Mouse (Mus musculus) embryonic facial prominence, embryonic 11.5 days (tissue): ENCODE measurements around the gene Manf. TPM values are rescaled to one million over a fixed set of nuclear protein-coding genes. Genes with fewer than 3 reads are reported as not detected.
A peak's percentile ranks its signal among the peaks of the same experiment; 100 is the strongest.

Experiments
- ATAC-seq: fragments of 200-750 bp; cut with Nextera tagmentation; replicated peaks from 2 replicates; pipeline ENCODE4 v1.8.0; 2017; ENCODE audit warnings: low read depth; ENCODE audit not compliant: insufficient number of reproducible peaks, low FRiP score, low TSS enrichment
- DNase-seq: peaks from one replicate; pipeline ENCODE4 v3.0.0-alpha.2; 2015; ENCODE audit warnings: low spot score
- H3K27ac ChIP-seq: fragments of 300-500 bp; sonication (generic); replicated peaks from 2 replicates; pipeline ENCODE4 v1.5.1; 2014; ENCODE audit warnings: mild to moderate bottlenecking, low read depth, low read length, control low read depth
- H3K27me3 ChIP-seq: fragments of 300-500 bp; sonication (generic); 2 replicates; pipeline ENCODE4 v1.6.1; 2014; ENCODE audit warnings: mild to moderate bottlenecking, low read length, moderate library complexity, mixed read lengths; ENCODE audit not compliant: control insufficient read depth, insufficient read depth
- H3K36me3 ChIP-seq: fragments of 300-500 bp; sonication (generic); replicated peaks from 2 replicates; pipeline ENCODE4 v1.6.1; 2014; ENCODE audit warnings: low read depth, mild to moderate bottlenecking, low read length, moderate library complexity, mixed read lengths; ENCODE audit not compliant: control insufficient read depth, insufficient read depth
- H3K4me1 ChIP-seq: fragments of 300-500 bp; sonication (generic); 2 replicates; pipeline ENCODE4 v1.6.1; 2014; ENCODE audit warnings: low read length, mixed read lengths; ENCODE audit not compliant: control insufficient read depth, insufficient read depth
- H3K4me2 ChIP-seq: fragments of 300-500 bp; sonication (generic); 2 replicates; pipeline ENCODE4 v1.6.1; 2014; ENCODE audit warnings: low read depth, mild to moderate bottlenecking, control low read depth, low read length, moderate library complexity
- H3K4me3 ChIP-seq: fragments of 300-500 bp; sonication (generic); 2 replicates; pipeline ENCODE4 v1.5.1; 2014; ENCODE audit warnings: low read depth, low read length, control low read depth
- H3K9ac ChIP-seq: fragments of 300-500 bp; sonication (generic); replicated peaks from 2 replicates; pipeline ENCODE4 v1.6.1; 2014; ENCODE audit warnings: mild to moderate bottlenecking, control low read depth, low read length
- H3K9me3 ChIP-seq: fragments of 300-500 bp; sonication (generic); replicated peaks from 2 replicates; pipeline ENCODE4 v1.6.1; 2016; ENCODE audit warnings: mild to moderate bottlenecking, low read length, inconsistent platforms, mixed read lengths; ENCODE audit not compliant: control insufficient read depth
- WGBS: fragments of 180-500 bp; shearing (Covaris S2); extraction: QIAGEN DNeasy Blood & Tissue Kit; methylation state at CpG from one replicate; pipeline ENCODE4 v1.1.7; 2014; 5-methylcytosine and 5-hydroxymethylcytosine counted together
- polyA plus RNA-seq: library from polyadenylated mRNA; unstranded; fragments of >200 nt; fragmentation: Nextera tagmentation; extraction: Ambion mirVana; gene quantifications from 2 replicates; pipeline ENCODE4 v1.2.1, GENCODE M21; 2014

Manf gene
- polyA plus RNA-seq, 1 experiment from 2014 or later: 321 TPM

DNA sequence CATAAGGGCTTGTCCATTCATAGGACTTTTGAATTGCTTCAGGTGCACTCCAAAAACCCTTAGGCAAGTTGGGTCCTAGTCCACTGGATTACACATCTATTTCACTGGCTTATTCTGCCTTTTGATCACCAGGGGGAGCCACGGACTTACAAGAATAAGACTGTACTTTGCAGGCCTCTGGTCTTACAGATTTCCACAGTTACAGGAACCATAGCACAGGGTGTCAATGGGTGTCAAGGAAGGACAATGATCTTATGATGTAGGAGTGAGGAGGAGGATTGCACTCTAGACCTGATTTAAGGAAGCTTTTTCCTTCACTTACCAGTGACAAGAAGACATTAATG, 12.0 kb upstream of the Manf start:
- 16% methylated on average over 1 of the region's 1 CpGs for WGBS
- Histone ChIP-seq H3K27me3 (no peaks in the 10 kb centered on the region), H3K4me1 (no peaks in the 10 kb centered on the region), H3K9me3 (no peaks in the 10 kb centered on the region), H3K36me3 (no peaks in the 10 kb centered on the region), H3K27ac (no peak overlapping the region), H3K9ac (no peak overlapping the region), H3K4me3 (no peak overlapping the region), H3K4me2 (no peak overlapping the region)
- DNase-seq (peak; percentile 78), ATAC-seq (no peak; the same call in 1 of the 2 replicates)

- H3K4me1 ChIP-seq: no peaks in the 10 kb centered on the region
- H3K27me3 ChIP-seq: no peaks in the 10 kb centered on the region
- H3K27ac ChIP-seq: no peak overlapping the region
- H3K4me3 ChIP-seq: no peak overlapping the region
- no peaks in the 10 kb centered on the region for H3K36me3 ChIP-seq
- ATAC-seq: no peak
- WGBS: 76% methylated on average over 4 of the region's 4 CpGs
- no peak for DNase-seq
- H3K9me3 ChIP-seq: no peaks in the 10 kb centered on the region
- H3K4me2 ChIP-seq: no peak overlapping the region
- H3K9ac ChIP-seq: no peak overlapping the region
Measured at GRCm38 (mm10) chr9:106903099-106903790, 11.5 kb upstream of the Manf start.

DNA sequence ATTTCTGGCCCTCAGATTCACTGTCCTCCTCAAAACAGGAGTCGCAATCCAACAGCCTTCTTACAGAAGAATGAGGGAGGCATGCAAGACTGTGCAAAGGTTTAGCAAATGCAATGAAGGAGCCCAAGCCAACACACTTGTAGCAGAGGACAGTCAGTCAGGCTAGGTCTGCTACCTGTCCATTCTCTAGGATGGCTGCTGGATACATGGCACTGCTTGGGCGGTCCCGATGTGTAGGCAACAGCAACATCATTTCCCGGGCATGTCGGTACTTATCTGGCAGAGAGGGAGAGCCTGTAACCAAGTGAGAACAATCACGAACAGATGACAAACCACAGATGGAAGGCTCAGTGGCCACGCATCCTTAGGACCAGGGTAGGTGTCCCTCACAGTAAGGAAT, 9.8 kb upstream of the Manf start:
- H3K36me3 ChIP-seq: no peaks in the 10 kb centered on the region
- DNase-seq (no peak), ATAC-seq (no peak)
- H3K9ac ChIP-seq: no peak overlapping the region
- H3K9me3 ChIP-seq: no peaks in the 10 kb centered on the region
- H3K4me2 ChIP-seq: no peak overlapping the region
- H3K4me1 ChIP-seq: no peaks in the 10 kb centered on the region
- no peaks in the 10 kb centered on the region for H3K27me3 ChIP-seq
- H3K27ac ChIP-seq: no peak overlapping the region
- WGBS: 90% methylated on average over 7 of the region's 7 CpGs
- H3K4me3 ChIP-seq: no peak overlapping the region

DNA sequence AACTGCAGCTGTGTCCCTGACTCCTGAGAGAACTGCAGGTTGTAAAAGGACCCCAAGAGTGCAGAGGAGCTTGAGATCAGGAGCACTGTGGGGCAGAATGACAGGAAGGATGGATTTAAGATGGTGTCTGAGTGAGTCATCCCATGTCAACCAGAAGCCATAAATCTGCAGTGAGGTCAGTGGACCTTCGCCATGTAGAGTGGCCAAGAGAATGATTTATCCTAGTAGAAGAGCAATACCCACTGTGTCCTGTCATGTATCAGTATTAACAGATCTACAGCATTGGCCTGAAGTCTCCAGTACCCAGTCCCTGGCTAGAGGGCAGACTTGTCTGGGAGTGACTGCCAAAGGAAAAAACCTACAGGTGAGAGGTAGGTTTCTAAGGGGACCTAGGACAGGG, 7.1 kb upstream of the Manf start:
- Histone ChIP-seq H3K4me1 (no peaks in the 10 kb centered on the region), H3K27me3 (no peaks in the 10 kb centered on the region), H3K4me2 (no peak overlapping the region), H3K4me3 (no peak overlapping the region), H3K36me3 (no peaks in the 10 kb centered on the region), H3K9me3 (no peaks in the 10 kb centered on the region), H3K9ac (no peak overlapping the region), H3K27ac (no peak overlapping the region)
- ATAC-seq: no peak
- no peak for DNase-seq
- 88% methylated on average over 1 of the region's 1 CpGs for WGBS

DNA sequence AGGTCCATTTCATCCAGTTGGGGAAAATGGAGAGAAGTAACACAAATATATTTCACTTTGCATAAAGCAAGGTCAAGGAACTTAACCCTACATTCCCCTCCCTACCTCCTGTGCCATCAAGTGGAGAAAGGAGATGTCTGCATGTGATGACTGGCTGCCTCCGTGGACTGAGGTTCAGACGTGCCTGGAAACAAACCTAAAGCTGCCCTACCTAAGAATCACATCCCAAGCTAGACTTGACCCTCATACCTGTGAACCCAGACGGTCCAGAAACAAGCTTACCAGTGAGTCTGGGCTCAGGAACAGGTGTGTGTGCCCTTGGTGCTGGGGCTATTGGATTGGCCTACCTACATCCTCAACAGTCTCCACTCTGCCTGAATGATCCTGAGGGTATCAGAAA, 1.5 kb upstream of the Manf start:
- Histone ChIP-seq H3K9ac (no peak overlapping the region), H3K4me3 (no peak overlapping the region), H3K4me1 (no peaks in the 10 kb centered on the region; the same call in 1 of the 2 replicates), H3K4me2 (no peak overlapping the region), H3K27ac (no peak overlapping the region), H3K36me3 (peaks cover 4% of the 10 kb centered on the region; the same call in 1 of the 2 replicates), H3K9me3 (no peaks in the 10 kb centered on the region), H3K27me3 (no peaks in the 10 kb centered on the region)
- ATAC-seq: no peak
- DNase-seq: no peak
- 43% methylated on average over 3 of the region's 3 CpGs for WGBS

DNA sequence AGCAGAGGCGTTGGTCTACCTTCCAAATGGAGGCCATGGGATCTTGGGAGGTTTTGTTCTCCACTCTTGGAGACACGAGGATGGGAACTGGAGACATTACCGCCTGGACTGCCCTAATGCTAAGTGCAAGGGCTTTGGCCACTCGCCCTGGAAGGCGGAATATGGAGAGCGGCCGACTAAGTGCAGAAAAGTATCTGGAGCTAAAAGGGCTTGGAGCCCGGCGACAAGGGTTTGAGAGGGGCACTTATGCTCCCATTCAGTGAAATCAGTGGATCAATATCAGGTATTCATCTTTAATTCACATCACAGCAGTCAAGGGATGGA, 735 bp upstream of the Manf start:
- no peaks in the 10 kb centered on the region; the same call in 1 of the 2 replicates for H3K4me1 ChIP-seq
- H3K4me3 ChIP-seq: peak overlapping the region; percentile 74
- 0% methylated on average over 9 of the region's 9 CpGs for WGBS
- peak overlapping the region; percentile 82 for H3K27ac ChIP-seq
- H3K36me3 ChIP-seq: peaks cover 4% of the 10 kb centered on the region; the same call in 1 of the 2 replicates
- H3K9me3 ChIP-seq: no peaks in the 10 kb centered on the region
- ATAC-seq (no peak), DNase-seq (no peak)
- no peaks in the 10 kb centered on the region for H3K27me3 ChIP-seq
- H3K4me2 ChIP-seq: peak overlapping the region; percentile 67
- H3K9ac ChIP-seq: peak overlapping the region; percentile 78

DNA sequence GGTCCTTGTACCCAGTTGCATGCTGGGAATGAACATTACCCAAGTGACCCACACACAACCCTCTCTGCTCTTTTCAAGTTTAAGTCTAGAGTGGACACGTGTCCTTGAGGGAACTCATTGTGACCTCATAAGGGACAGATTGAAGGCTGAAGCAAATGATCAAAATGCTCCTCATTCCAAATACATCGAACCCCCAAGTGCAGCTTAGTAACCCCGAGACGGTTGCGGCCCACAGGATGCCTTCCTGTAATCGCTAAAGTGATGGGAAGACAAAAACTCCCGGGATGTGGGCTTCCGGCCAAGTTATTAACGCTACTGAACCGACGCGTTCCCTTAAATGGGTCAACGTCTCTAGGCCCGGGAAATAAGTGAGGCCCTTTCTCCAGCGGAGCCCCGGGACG, 438 bp downstream of the Manf start:
- H3K4me3 ChIP-seq: peak overlapping the region; percentile 74
- no peaks in the 10 kb centered on the region for H3K9me3 ChIP-seq
- under 1% methylated on average over 17 of the region's 17 CpGs for WGBS
- peak overlapping the region; percentile 87 for H3K9ac ChIP-seq
- peaks cover 4% of the 10 kb centered on the region; the same call in 1 of the 2 replicates for H3K36me3 ChIP-seq
- DNase-seq: peak; percentile 35
- H3K4me2 ChIP-seq: peak overlapping the region; percentile 61
- ATAC-seq: no peak
- no peaks in the 10 kb centered on the region; the same call in 1 of the 2 replicates for H3K4me1 ChIP-seq
- peak overlapping the region; percentile 22; the same call in 1 of the 2 replicates for H3K27ac ChIP-seq
- H3K27me3 ChIP-seq: no peaks in the 10 kb centered on the region

- DNase-seq (no peak), ATAC-seq (no peak)
- peak overlapping the region; percentile 87 for H3K9ac ChIP-seq
- no peaks in the 10 kb centered on the region for H3K27me3 ChIP-seq
- peak overlapping the region; percentile 61 for H3K4me2 ChIP-seq
- H3K36me3 ChIP-seq: peaks cover 4% of the 10 kb centered on the region; the same call in 1 of the 2 replicates
- H3K4me1 ChIP-seq: no peaks in the 10 kb centered on the region; the same call in 1 of the 2 replicates
- no peak overlapping the region for H3K27ac ChIP-seq
- 62% methylated on average over 8 of the region's 8 CpGs for WGBS
- no peaks in the 10 kb centered on the region for H3K9me3 ChIP-seq
- H3K4me3 ChIP-seq: peak overlapping the region; percentile 74
Measured at GRCm38 (mm10) chr9:106890496-106891240, 1.1 kb downstream of the Manf start.
